Mouse (Mus musculus) T-helper 2 cell (primary cell): ENCODE measurements around the gene Adipoq.

Source experiments
- in situ Hi-C: fragments of 300-600 bp; cut with MboI, MseI; formaldehyde crosslinking; loops from one replicate; pipeline ENCODE4 v1.15.1; 2025; ENCODE audit warnings: high pct_unique_total_duplicates

Gene Adipoq

DNA sequence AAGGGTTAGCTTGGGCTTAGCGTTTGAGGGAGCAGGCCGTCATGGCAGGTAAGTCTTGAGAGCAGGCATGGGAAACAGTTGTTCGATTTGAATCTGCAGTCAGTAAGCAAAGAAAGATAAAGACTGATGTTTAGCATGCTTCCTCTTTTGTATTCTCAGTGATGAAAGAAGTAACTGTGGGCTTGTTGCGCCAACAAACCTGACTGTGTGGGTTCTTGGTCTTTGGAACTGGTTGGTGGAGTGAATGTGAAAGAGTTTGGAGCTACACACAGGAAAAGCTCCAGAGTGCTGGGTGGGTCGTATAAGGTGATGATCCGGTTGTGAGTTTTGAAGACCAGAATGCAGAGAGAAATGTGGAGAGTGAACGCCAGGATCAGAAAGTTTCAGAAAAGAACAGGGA, 49.3 kb downstream of the Adipoq start:
- in situ Hi-C loops = no loop called here

GRCm38 (mm10) chr16:23196296-23196695, 50.0 kb downstream of the Adipoq start:
- in situ Hi-C loops = no loop called here

DNA sequence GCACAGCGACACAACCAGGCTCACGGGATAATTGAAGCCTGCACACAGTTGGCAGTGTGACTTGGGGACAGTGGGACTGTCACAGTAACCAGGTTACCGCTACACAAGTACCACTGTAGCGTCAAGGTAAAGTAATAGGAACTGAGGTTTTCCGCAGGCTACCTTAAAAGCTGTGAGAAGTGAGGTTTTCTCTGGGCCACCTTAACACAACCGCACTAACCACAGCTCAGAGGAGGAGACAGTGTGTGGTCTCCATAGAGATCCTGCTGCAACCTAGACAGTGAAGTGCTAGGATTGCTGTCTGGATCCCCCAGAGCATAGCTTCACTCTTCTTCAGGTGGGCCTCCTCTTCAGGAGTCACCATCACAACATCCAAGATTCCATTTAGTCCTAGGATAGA, 50.5 kb downstream of the Adipoq start:
- in situ Hi-C loops = no loop called here

GRCm38 (mm10) chr16:23201498-23201897, 55.2 kb downstream of the Adipoq start:
- in situ Hi-C loops = loop anchor here (5.0 kb wide), 1 partner anchor 924 kb away; no protein-coding TSS in a partner anchor
